Mouse (Mus musculus) stomach, postnatal 0 days (tissue): ENCODE measurements around the gene Zpbp2.

Experiments
- CTCF ChIP-seq: IDR thresholded peaks from 2 replicates; pipeline ENCODE4 v1.5.1; 2016; ENCODE audit warnings: antibody characterized with exemption, low read depth, mild to moderate bottlenecking, moderate library complexity
- EP300 ChIP-seq: optimal IDR thresholded peaks from 2 replicates; pipeline ENCODE3; 2016; ENCODE audit warnings: antibody characterized with exemption

GRCm38 (mm10) chr11:98542553-98542952, 8.3 kb upstream of the Zpbp2 start:
- no peak for TF ChIP-seq CTCF
- TF ChIP-seq EP300: no peak
